Mouse (Mus musculus) heart, adult 8-10 months (tissue): ENCODE data around the gene Tepp. TPM values are rescaled to one million over a fixed set of nuclear protein-coding genes. Genes with fewer than 3 reads are reported as not detected.

Experiments
- DNase-seq: peaks from one replicate; pipeline ENCODE4 v3.0.0; 2022; ENCODE audit warnings: low spot score
- total RNA-seq, 4 experiments: library from RNA; stranded (reverse); gene quantifications; 2 replicates each; pipeline ENCODE4 v1.2.4; 2022

The Tepp gene
- total RNA-seq, 4 experiments from 2014 or later = 0.57 TPM; not detected in 3

- DNase-seq = no peak
These were observed 20.9 kb downstream of the Tepp start for GRCm38 (mm10) chr8:95331156-95331719.

GRCm38 (mm10) chr8:95331720-95332436 is 21.5 kb downstream of the Tepp start, which contains the start of the genes Zfp319 and Usb1:
TSS of gene Zfp319 (minus strand) at chr8:95331950.
TSS of gene Usb1 (plus strand) at chr8:95332284.
- peak; percentile 92 for DNase-seq

DNA sequence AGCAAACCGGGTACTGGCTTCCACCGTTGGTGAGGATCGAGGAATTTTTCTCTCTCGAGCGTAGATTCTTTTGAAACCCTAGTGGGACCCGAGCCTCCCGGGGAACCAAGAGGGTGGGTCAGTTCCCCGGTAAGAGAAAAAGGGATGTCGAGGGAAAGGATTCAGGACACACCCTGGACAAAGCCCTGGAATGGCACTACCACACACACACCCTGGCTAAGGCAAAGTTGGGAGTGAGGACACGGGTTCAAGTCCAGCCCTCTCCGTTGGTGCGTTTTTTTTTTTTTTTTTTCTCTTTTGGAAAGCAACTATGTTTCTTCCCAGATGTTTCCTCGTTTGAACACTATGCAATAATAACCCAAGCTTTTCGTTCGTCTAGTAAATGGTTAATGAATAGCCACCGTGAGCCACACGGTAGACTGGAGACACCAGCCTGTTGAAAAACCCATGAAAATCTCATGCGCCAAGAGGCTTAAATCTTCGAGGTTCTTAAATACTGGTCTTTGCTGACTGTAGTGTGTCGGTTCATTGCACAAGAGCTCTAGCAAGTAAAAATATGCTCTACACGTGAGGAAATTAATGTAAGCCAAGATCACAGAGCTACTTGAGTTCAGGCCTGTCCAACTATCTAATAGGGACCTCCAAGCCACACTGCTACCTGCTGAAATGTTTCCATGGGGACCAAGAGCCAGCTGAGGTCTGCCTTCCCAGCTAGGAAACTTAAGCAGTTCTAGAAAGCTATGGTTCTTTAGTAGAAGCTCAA is 22.3 kb downstream of the Tepp start:
- DNase-seq = no peak

GRCm38 (mm10) chr8:95335706-95336105 is 25.3 kb downstream of the Tepp start:
- DNase-seq = no peak

GRCm38 (mm10) chr8:95336363-95336762 is 26.0 kb downstream of the Tepp start:
- DNase-seq = no peak

DNA sequence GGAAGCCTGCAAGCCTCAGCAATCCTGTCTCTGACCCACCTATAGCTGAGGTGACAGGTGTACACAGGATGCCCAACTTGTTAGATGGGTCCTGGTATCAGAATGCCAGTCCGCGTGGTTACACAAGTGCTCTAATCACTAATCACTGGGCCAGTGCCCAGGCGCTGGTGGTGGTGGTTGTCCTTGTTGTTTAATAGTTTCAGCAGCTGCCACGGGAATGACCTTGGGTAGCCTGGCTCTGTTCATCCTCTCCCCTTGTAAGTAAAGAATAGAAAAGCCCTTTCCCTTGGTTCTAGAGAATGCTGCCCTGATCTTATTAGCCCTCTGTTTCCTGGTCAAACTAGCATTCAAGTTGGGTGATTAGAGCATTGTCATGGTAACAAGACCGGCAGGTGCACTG is 31.4 kb downstream of the Tepp start:
- peak; percentile 55 for DNase-seq

DNA sequence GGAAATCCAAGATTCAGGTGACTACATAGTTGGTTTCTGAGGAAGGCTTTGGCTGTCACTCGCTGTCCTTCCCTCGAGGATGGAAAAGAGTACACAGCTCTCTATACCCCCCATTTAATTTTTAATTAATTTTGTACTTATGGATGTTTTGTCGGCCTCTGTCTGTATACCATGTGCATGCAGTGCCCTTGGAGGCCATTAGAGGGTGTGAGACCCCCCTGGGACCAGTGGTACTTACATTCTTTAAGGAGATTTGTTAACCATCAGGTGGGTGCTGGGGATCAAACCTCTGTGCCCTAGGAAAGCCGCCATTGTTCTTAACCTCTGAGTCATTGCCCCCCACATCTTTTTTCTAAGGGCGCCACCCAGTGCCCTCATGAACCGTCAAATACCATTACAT is 34.3 kb downstream of the Tepp start:
- no peak for DNase-seq

DNA sequence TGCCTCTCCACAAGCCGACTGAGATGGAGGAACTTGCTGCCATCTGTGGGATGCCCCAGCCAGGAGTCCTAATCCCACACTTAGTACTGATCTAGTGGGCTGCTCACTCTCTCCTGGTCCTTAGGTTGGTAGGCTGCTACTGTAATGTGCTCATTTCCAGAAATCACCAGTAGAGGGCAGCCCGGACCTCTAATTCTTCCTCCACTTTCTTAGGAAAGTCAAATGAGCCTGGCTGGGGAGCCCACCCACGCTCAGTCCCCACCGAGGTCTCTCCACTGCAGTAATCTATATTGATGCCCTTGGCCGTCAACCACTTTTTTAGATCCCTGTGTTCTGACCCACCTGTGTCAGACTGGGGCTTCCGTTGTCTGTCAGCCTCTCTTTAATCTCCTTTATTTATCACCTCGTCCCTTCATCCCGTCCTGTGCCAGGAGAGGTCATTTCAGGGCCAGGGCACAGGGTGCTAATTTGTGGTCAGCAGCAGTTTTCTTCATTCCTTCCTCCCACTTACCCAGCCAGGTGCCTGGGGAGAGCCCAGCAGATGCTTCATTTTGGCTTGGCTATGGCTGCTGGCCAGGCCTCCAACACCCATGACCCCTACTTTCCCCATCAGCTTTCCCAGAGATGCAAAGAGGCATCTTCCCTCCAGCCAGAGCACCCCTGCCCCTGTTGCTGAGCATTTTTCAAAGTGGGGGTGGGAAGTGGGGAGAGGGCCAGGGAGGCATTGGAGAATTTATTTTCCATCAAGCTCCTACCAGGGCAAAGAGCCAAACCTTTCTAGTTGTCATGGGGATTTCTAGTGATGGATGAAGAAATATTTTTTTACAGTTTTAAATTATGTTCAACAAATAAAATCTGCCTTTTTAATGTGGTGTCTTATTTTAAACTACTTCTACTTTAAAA is 36.5 kb downstream of the Tepp start:
- peak; percentile 77 for DNase-seq

DNA sequence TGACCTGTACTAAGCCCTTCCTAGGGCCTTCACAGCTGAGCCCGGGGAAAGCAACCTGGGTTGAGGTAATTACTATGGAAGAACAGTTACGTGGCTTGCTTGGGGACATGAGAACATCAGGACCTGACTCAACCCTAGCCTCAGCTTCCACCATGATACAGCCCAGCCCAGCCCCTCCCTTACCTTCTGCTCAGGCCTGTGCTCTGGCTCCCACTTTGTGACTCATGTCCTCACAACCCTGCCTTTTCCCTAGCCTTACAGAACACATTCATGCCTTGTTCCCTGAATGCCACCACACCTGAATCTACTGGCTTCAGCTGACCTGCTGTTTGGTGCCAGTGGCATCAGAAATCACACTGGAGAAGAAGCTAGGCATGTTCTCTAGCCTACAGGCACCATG is 38.0 kb downstream of the Tepp start:
- no peak for DNase-seq

DNA sequence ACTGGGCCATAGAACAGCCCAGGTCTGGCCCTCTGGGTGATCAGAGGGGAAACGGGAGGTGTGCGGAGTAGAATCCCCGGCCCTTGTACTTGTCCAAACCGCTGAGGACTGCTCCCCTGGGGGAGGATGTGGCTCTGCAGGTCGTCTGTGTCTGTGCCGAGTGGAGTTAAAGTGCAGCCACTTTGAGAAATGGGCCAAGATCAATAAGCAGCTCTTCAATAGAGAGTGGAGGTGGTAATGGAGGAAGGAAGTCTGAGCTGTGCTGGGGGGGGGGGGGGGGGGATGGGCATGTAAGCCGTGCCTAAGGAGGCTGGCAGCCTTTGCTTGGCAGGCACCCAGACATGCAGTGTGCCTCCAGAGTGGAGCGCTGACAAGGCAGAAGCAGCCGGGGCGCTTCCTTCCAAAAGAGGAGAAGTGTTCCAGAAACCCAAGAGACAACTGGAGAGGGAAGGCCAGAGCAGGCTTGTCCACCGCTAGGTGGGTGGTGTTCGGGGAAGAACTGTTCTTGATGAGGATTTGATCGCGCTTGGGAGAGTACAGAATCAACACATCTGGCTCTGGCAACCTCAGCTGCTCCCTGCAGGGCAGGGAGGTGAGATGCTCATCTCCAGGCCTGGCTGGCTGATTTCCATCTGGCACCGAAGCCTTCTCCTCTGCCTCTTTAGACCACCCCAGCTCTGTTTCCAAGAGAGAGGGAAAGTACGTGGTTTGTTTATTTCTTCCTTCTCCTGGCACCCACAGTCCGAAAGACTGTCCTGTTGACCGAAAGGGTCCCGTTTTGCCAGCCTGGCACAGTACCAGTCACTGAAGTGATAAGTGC is 38.7 kb downstream of the Tepp start:
- peak; percentile 59 for DNase-seq

- no peak for DNase-seq
These were observed 41.1 kb downstream of the Tepp start for GRCm38 (mm10) chr8:95351461-95351860.

GRCm38 (mm10) chr8:95352151-95352870 is 41.9 kb downstream of the Tepp start, which contains the start of gene Mmp15:
TSS of gene Mmp15 (plus strand) at chr8:95352268.
- peak; percentile 78 for DNase-seq

DNA sequence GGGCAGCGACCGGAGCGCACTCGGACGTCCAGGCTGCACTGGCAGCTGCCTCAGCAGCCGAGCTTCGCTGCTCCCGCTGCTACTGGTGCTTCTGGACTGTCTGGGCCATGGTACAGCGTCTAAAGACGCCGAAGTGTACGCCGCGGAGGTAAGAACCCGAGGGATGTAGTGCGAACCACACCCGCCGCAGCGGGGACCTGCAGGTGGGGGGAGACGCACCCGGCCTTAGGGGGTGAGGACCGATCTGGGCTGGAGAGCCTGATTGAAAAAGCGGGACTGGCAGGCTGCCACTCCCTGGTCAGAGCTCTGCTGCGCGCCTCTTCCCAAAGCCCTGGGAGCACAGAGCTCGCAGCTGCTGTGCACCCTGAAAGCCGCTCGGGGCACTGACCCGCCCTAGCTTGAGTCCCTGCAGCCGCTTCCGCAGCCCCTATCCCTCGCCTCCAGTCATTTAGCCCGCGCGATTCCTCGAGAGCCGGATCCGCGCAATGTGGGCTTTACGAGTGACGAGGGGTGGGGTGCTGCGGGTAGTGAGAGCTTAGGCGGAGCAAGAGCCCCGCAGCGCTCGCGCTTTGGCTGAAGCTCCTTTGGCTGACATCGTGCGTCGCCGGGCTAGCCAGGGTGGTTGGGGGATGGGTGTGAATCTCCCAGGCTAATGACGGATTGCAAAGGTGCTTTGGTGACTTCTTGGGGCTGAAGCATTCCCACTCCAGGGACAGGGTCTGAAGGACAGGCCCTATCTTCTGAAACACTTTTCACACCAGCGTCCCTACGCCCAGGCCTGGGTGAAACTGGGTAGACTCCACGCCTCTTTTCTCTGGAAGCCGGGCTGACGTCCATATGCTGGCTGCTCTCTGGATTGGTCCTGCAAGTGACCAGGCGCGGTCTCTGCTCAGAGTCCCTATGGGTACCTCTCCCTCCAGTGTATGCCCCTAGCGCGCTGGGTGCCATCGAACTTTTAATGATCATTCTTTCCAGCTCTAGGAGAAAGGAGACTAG is 42.8 kb downstream of the Tepp start:
- DNase-seq = no peak

DNA sequence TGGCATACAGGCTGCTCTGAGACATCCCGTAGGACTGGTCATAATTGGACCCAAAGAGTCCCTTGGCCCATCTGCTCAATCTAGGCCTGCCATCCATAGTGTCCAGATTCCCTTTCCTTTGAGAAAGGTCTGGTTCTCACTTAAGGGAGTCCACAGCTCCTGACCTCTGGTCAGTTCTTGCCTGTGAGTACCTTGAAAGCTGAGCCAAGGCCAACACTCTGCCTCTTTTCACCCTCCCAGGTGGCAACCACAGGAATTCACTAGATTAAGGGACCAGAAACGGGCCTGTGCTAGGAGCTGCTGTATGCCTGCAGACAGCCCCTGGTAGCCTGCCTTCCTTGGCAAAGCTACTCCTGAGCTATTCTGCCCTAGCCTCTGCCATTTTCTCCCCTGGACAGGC is 44.2 kb downstream of the Tepp start:
- no peak for DNase-seq

- no peak for DNase-seq
These were observed 48.4 kb downstream of the Tepp start for GRCm38 (mm10) chr8:95358550-95359411.

GRCm38 (mm10) chr8:95360181-95361015 is 50.0 kb downstream of the Tepp start:
- DNase-seq = no peak

DNA sequence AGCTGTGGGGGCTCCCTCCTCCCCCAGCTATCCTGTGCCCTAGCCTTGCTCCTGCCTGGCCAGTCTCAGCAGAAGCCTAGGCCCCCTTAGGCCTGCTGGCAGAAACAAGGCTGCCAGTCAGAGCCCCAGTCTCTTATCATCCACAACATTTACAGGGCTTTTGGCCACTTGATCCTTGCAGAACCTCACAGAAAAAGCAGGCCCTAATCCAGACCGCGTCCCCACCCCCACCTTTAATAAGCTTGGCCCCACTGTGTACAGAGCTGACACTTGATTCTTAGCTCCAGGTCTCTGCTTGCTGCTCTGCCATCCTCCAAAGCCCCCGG is 50.6 kb downstream of the Tepp start:
- no peak for DNase-seq
